Mouse (Mus musculus): Measurements from ENCODE around the gene Arg2. TPM values are rescaled to one million over a fixed set of nuclear protein-coding genes. Genes with fewer than 3 reads are reported as not detected.

Gene Arg2
- 0.65 and 0.99 TPM in 2 replicates for polyA plus RNA-seq (2014; fragmentation: Nextera tagmentation; extraction: Ambion mirVana)

DNA sequence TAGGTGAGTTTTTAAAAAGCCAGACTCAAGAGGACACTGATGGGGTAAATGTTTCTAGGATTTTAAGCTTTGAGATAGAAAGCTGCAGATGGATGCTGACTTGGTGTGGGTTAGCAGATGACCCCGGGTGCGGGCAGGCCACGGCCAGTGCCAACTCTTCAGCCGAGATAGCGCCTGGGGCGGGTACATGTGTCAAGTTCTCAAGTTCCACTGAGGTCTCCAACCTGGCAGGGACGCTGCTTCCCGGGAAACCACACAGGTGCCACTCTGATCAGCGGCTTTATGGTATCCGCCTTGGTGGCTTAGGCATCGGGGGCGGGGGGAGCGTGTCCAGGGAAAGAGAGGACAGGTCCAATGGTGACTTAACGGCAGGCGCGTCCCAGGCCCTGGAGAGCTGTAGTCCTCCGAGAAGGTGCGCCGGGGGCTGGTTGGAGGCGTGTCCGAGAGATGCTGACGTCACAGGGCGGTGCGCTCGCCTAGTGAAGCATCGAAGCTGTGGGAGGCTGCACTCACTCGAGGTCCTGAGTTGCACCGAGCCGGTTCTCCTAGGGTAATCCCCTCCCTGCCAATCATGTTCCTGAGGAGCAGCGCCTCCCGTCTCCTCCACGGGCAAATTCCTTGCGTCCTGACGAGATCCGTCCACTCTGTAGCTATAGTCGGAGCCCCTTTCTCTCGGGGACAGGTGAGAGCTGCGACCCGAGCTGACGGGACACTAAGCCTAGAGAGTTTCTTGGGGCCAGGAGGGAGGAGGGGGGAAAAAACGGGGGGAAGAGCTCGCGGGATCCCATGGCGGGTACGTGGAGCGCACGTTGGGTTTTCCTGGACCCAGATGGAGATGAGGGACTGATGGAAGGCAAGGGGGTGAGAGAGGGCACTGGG, at the start of gene Arg2:
TSS of gene Arg2 (plus strand) at position 479 of the 879 bp plus-strand sequence.
- Histone ChIP-seq H3K36me3 (ENCODE audit: control insufficient read depth, insufficient read depth, low read length) (no peaks in the 10 kb centered on the region), H3K27ac (replicated peaks; ENCODE audit: low read depth, low read length) (no peak within 1 kb of the TSS), H3K9ac (ENCODE audit: low read length) (no peak within 1 kb of the TSS), H3K4me1 (ENCODE audit: control insufficient read depth, insufficient read depth, low read length) (no peaks in the 10 kb centered on the region), H3K4me3 (ENCODE audit: low read depth, low read length) (peak within 1 kb of the TSS; percentile 33), H3K9me3 (ENCODE audit: control insufficient read depth, low read length) (no peaks in the 10 kb centered on the region), H3K4me2 (ENCODE audit: low read depth, severe bottlenecking) (peak within 1 kb of the TSS; percentile 68), H3K27me3 (ENCODE audit: control insufficient read depth, insufficient read depth, low read length) (peaks cover 34% of the 10 kb centered on the region)
- WGBS, result under 1% methylated on average over 47 of the region's 47 CpGs
- ATAC-seq (ENCODE audit: insufficient number of reproducible peaks, low FRiP score, low TSS enrichment, low read depth), result peak; percentile 84
- DNase-seq (ENCODE audit: low spot score), result peak; percentile 87

DNA sequence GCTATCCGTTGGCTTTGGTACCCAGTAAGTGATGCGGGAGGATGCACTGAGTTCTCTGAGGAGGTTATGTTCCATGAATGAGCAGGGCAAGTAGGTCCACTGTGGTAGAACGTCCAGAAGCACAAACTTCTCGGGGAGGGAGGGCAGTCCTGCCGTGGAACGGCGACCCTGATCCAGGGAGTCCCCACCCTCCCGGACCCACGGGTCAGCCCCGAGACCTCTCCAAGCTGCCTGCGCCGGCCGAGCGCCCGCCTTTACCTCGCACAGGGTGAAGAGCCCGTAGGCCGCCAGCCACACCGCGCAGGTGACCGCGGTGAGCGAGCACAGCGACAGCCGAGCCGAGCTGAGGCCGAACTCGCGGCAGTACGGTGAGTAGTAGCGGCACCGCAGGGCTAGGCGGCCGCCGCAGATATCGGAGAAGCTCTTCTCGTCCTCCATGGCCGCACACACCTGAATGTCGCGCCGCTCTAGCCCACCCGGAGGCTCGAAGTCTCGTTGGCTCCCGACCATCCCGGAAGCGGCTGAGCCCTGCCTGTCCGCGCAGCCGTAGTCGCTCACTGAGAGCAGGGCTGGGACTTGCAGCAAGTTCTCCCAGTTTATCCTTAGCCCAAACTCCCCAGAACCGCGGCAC, 41.3 kb upstream of the Arg2 start, which contains the start of gene Pigh:
TSS of gene Pigh (minus strand) at position 470 of the 631 bp plus-strand sequence.
- Histone ChIP-seq H3K4me3 (ENCODE audit: low read depth, low read length) (peak within 1 kb of the TSS; percentile 57), H3K9ac (ENCODE audit: low read length) (peak within 1 kb of the TSS; percentile 75), H3K9me3 (ENCODE audit: control insufficient read depth, low read length) (no peaks in the 10 kb centered on the region), H3K4me1 (ENCODE audit: control insufficient read depth, insufficient read depth, low read length) (no peaks in the 10 kb centered on the region), H3K4me2 (ENCODE audit: low read depth, severe bottlenecking) (peak within 1 kb of the TSS; percentile 49), H3K27me3 (ENCODE audit: control insufficient read depth, insufficient read depth, low read length) (no peaks in the 10 kb centered on the region), H3K36me3 (ENCODE audit: control insufficient read depth, insufficient read depth, low read length) (no peaks in the 10 kb centered on the region), H3K27ac (replicated peaks; ENCODE audit: low read depth, low read length) (no peak within 1 kb of the TSS)
- WGBS, result under 1% methylated on average over 50 of the region's 53 CpGs
- DNase-seq (ENCODE audit: low spot score) (peak; percentile 94), ATAC-seq (ENCODE audit: insufficient number of reproducible peaks, low FRiP score, low TSS enrichment, low read depth) (peak; percentile 93)

- Histone ChIP-seq H3K27me3 (ENCODE audit: control insufficient read depth, insufficient read depth, low read length) (no peaks in the 10 kb centered on the region), H3K4me2 (ENCODE audit: low read depth, severe bottlenecking) (no peak overlapping the region), H3K4me1 (ENCODE audit: control insufficient read depth, insufficient read depth, low read length) (no peaks in the 10 kb centered on the region), H3K9ac (ENCODE audit: low read length) (no peak overlapping the region), H3K4me3 (ENCODE audit: low read depth, low read length) (no peak overlapping the region), H3K9me3 (ENCODE audit: control insufficient read depth, low read length) (no peaks in the 10 kb centered on the region), H3K36me3 (ENCODE audit: control insufficient read depth, insufficient read depth, low read length) (no peaks in the 10 kb centered on the region), H3K27ac (replicated peaks; ENCODE audit: low read depth, low read length) (no peak overlapping the region)
- ATAC-seq (ENCODE audit: insufficient number of reproducible peaks, low FRiP score, low TSS enrichment, low read depth) (no peak), DNase-seq (ENCODE audit: low spot score) (peak; percentile 29)
- WGBS, result 48% methylated on average over 4 of the region's 4 CpGs
Measured at GRCm38 (mm10) chr12:79092569-79092968, 38.0 kb upstream of the Arg2 start.

- Histone ChIP-seq H3K9ac (ENCODE audit: low read length) (no peak overlapping the region), H3K36me3 (ENCODE audit: control insufficient read depth, insufficient read depth, low read length) (no peaks in the 10 kb centered on the region), H3K4me1 (ENCODE audit: control insufficient read depth, insufficient read depth, low read length) (no peaks in the 10 kb centered on the region), H3K4me2 (ENCODE audit: low read depth, severe bottlenecking) (no peak overlapping the region), H3K27me3 (ENCODE audit: control insufficient read depth, insufficient read depth, low read length) (no peaks in the 10 kb centered on the region), H3K27ac (replicated peaks; ENCODE audit: low read depth, low read length) (no peak overlapping the region), H3K9me3 (ENCODE audit: control insufficient read depth, low read length) (no peaks in the 10 kb centered on the region), H3K4me3 (ENCODE audit: low read depth, low read length) (no peak overlapping the region)
- DNase-seq (ENCODE audit: low spot score), result peak; percentile 38
- WGBS, result 71% methylated on average over 3 of the region's 3 CpGs
- ATAC-seq (ENCODE audit: insufficient number of reproducible peaks, low FRiP score, low TSS enrichment, low read depth), result no peak
Measured at GRCm38 (mm10) chr12:79097106-79097752, 33.3 kb upstream of the Arg2 start.

DNA sequence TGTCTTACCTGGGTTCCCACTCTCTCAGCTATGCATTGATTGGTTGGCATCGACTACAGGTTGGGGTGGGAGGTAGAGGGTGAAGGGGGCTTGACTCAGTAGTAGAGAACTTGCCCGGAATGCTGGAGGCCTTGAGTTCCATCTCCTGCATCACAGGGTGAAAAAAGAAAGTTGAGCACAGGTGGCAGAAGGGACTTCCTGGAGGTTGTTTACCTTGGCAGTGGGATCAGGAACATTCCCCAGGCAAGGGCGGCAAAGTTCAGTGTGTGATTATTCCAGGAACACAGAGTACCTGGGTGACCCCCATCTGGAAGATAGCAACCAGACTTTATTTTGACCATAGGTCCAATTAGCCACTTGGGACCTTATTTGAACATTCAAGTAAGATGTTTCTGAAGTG, 26.8 kb upstream of the Arg2 start:
- Histone ChIP-seq H3K27me3 (ENCODE audit: control insufficient read depth, insufficient read depth, low read length) (no peaks in the 10 kb centered on the region), H3K4me3 (ENCODE audit: low read depth, low read length) (no peak overlapping the region), H3K36me3 (ENCODE audit: control insufficient read depth, insufficient read depth, low read length) (no peaks in the 10 kb centered on the region), H3K4me2 (ENCODE audit: low read depth, severe bottlenecking) (no peak overlapping the region), H3K4me1 (ENCODE audit: control insufficient read depth, insufficient read depth, low read length) (no peaks in the 10 kb centered on the region), H3K9me3 (ENCODE audit: control insufficient read depth, low read length) (no peaks in the 10 kb centered on the region), H3K9ac (ENCODE audit: low read length) (no peak overlapping the region), H3K27ac (replicated peaks; ENCODE audit: low read depth, low read length) (no peak overlapping the region)
- DNase-seq (ENCODE audit: low spot score) (no peak), ATAC-seq (ENCODE audit: insufficient number of reproducible peaks, low FRiP score, low TSS enrichment, low read depth) (no peak)
- 81% methylated on average over 3 of the region's 3 CpGs for WGBS

DNA sequence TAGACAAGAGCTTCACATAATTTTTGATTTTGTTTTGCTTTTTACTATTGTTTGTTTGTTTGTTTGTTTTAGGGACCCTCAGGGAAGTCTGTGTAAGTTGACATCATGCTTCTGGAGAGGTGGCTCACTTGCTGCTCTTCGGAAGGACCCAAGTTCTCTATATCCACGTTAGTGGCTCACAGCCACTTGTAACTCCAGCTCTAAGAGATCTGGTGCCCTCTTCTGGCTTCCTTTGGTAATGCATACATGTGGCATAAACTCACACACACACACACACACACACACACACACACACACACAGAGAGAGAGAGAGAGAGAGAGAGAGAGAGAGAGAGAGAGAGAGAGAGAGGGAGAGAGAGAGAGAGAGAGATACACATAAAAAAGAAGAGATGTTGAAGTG, 26.0 kb upstream of the Arg2 start:
- no peak overlapping the region for H3K4me3 ChIP-seq (ENCODE audit: low read depth, low read length)
- H3K4me1 ChIP-seq (ENCODE audit: control insufficient read depth, insufficient read depth, low read length), result no peaks in the 10 kb centered on the region
- H3K27ac ChIP-seq (replicated peaks; ENCODE audit: low read depth, low read length), result no peak overlapping the region
- H3K9me3 ChIP-seq (ENCODE audit: control insufficient read depth, low read length), result no peaks in the 10 kb centered on the region
- H3K4me2 ChIP-seq (ENCODE audit: low read depth, severe bottlenecking), result no peak overlapping the region
- H3K9ac ChIP-seq (ENCODE audit: low read length), result no peak overlapping the region
- DNase-seq (ENCODE audit: low spot score) (no peak), ATAC-seq (ENCODE audit: insufficient number of reproducible peaks, low FRiP score, low TSS enrichment, low read depth) (no peak)
- no peaks in the 10 kb centered on the region for H3K36me3 ChIP-seq (ENCODE audit: control insufficient read depth, insufficient read depth, low read length)
- WGBS, result 70% methylated on average over 2 of the region's 2 CpGs
- H3K27me3 ChIP-seq (ENCODE audit: control insufficient read depth, insufficient read depth, low read length), result no peaks in the 10 kb centered on the region

DNA sequence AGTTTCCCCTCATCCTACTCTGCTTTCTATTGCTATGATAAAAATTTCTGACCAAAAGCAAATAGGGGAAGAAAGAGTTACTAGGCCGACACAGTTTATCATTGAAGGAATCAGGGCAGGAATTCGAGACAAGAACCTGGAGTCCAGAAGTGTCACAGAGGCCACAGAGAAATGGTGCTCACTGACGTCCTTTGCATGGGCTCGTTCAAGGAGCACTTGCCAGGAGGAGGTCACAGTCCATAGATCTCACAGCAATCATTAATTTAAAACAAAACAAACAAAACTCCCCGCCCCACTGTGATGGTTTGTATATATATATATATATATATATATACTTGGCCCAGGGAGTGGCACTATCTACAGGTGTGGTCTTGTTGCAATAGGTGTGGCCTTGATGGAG, 25.3 kb upstream of the Arg2 start:
- Histone ChIP-seq H3K4me3 (ENCODE audit: low read depth, low read length) (no peak overlapping the region), H3K36me3 (ENCODE audit: control insufficient read depth, insufficient read depth, low read length) (no peaks in the 10 kb centered on the region), H3K9me3 (ENCODE audit: control insufficient read depth, low read length) (no peaks in the 10 kb centered on the region), H3K27ac (replicated peaks; ENCODE audit: low read depth, low read length) (no peak overlapping the region), H3K27me3 (ENCODE audit: control insufficient read depth, insufficient read depth, low read length) (no peaks in the 10 kb centered on the region), H3K9ac (ENCODE audit: low read length) (no peak overlapping the region), H3K4me2 (ENCODE audit: low read depth, severe bottlenecking) (no peak overlapping the region), H3K4me1 (ENCODE audit: control insufficient read depth, insufficient read depth, low read length) (no peaks in the 10 kb centered on the region)
- no peak for ATAC-seq (ENCODE audit: insufficient number of reproducible peaks, low FRiP score, low TSS enrichment, low read depth)
- no peak for DNase-seq (ENCODE audit: low spot score)
- WGBS, result 85% methylated on average over 5 of the region's 5 CpGs

- no peak overlapping the region for H3K4me2 ChIP-seq (ENCODE audit: low read depth, severe bottlenecking)
- no peak overlapping the region for H3K27ac ChIP-seq (replicated peaks; ENCODE audit: low read depth, low read length)
- H3K27me3 ChIP-seq (ENCODE audit: control insufficient read depth, insufficient read depth, low read length), result no peaks in the 10 kb centered on the region
- H3K4me1 ChIP-seq (ENCODE audit: control insufficient read depth, insufficient read depth, low read length), result no peaks in the 10 kb centered on the region
- no peak overlapping the region for H3K9ac ChIP-seq (ENCODE audit: low read length)
- ATAC-seq (ENCODE audit: insufficient number of reproducible peaks, low FRiP score, low TSS enrichment, low read depth) (no peak), DNase-seq (ENCODE audit: low spot score) (no peak)
- WGBS, result 91% methylated on average over 4 of the region's 4 CpGs
- H3K9me3 ChIP-seq (ENCODE audit: control insufficient read depth, low read length), result no peaks in the 10 kb centered on the region
- no peaks in the 10 kb centered on the region for H3K36me3 ChIP-seq (ENCODE audit: control insufficient read depth, insufficient read depth, low read length)
- H3K4me3 ChIP-seq (ENCODE audit: low read depth, low read length), result no peak overlapping the region
Measured at GRCm38 (mm10) chr12:79118991-79119390, 11.6 kb upstream of the Arg2 start.

Data from limb, embryonic 11.5 days (tissue).